8 mouse cellular contexts compared by ENCODE assay signal in the genomic region with DNA sequence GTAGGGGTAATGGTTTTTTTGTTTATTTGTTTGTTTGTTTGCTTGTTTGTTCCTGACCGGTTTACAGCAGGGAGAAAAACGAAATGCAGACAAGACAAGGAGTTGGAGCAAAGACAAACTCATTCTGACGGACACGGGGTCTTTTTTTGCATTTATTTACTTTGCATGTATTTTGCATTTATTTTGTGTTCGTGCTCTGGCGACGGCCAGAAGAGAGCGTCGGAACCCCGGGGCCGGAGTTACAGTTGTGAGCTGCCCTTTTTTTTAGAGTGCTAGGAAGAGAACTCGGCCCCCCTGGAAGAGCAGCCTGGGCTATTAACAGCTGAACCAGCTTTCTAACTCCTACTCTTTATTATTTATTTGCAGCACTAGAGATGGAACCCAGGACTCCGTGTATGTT. TPM values are rescaled to one million over a fixed set of nuclear protein-coding genes. Genes with fewer than 3 reads are reported as not detected.
DNase-seq lines count a peak whose midpoint lies in the region; ATAC-seq and TF ChIP-seq lines count a peak whose summit lies in the region.

No protein-coding gene starts in this region.

- TF ChIP-seq CTCF in liver, adult 2 months (IDR thresholded peaks at IDR 0.05; ENCODE audit: low read depth, low read length) = no peak
- no peak for TF ChIP-seq CTCF in cortical plate, adult 2 months (IDR thresholded peaks at IDR 0.05; ENCODE audit: extremely low read depth, insufficient read depth, low read length)

- peak overlapping the region; percentile 59 for H3ac ChIP-seq in myocyte (ENCODE audit: control insufficient read depth, insufficient read length)

- ATAC-seq in hindbrain, embryonic 16.5 days = no peak

- no peaks in the 10 kb centered on the region for H3K9me3 ChIP-seq in hindbrain, embryonic 16.5 days (ENCODE audit: control insufficient read depth, low read length)

- under 1% methylated on average over 13 of the region's 13 CpGs for WGBS in liver, adult 2 months
- WGBS in hindbrain, embryonic 16.5 days = under 1% methylated on average over 13 of the region's 13 CpGs

- H3K4me3 ChIP-seq in liver, adult 2 months (ENCODE audit: insufficient read depth, low read depth, low read length) = peak overlapping the region; percentile 71
- peak overlapping the region; percentile 24 for H3K4me3 ChIP-seq in cortical plate, adult 2 months (ENCODE audit: insufficient read depth, low read length)
- H3K4me3 ChIP-seq in hindbrain, embryonic 16.5 days (ENCODE audit: low read length) = peak overlapping the region; percentile 92
- H3K4me3 ChIP-seq in myocyte = peak overlapping the region; percentile 78

- H3K4me2 ChIP-seq in hindbrain, embryonic 16.5 days (ENCODE audit: low read length) = peak overlapping the region; percentile 95
- peak overlapping the region; percentile 76 for H3K4me2 ChIP-seq in myocyte (ENCODE audit: low read depth)

- H3K27me3 ChIP-seq in liver, adult 2 months (ENCODE audit: control insufficient read depth, insufficient read depth, low read length) = no peaks in the 10 kb centered on the region
- no peaks in the 10 kb centered on the region for H3K27me3 ChIP-seq in hindbrain, embryonic 16.5 days (replicated peaks; ENCODE audit: control insufficient read depth, insufficient read depth, low read length)
- H3K27me3 ChIP-seq in myocyte (ENCODE audit: control insufficient read depth, insufficient read depth, insufficient read length) = no peaks in the 10 kb centered on the region

- H3K4me1 ChIP-seq in liver, adult 2 months (ENCODE audit: control insufficient read depth, insufficient read depth, low read length) = peaks cover 4% of the 10 kb centered on the region
- no peaks in the 10 kb centered on the region for H3K4me1 ChIP-seq in cortical plate, adult 2 months (ENCODE audit: control insufficient read depth, insufficient read depth, low read length)
- H3K4me1 ChIP-seq in hindbrain, embryonic 16.5 days (ENCODE audit: control insufficient read depth, insufficient read depth, low read depth, low read length) = peaks cover 9% of the 10 kb centered on the region

- no peaks in the 10 kb centered on the region for H3K36me3 ChIP-seq in liver, adult 2 months (ENCODE audit: control insufficient read depth, insufficient read depth, low read length)
- no peaks in the 10 kb centered on the region for H3K36me3 ChIP-seq in hindbrain, embryonic 16.5 days (ENCODE audit: control insufficient read depth, insufficient read depth, low read length)
- H3K36me3 ChIP-seq in myocyte (ENCODE audit: control insufficient read depth, insufficient read depth) = no peaks in the 10 kb centered on the region

- peak overlapping the region; percentile 78 for H3K9ac ChIP-seq in liver, adult 2 months (ENCODE audit: low read depth, low read length)
- H3K9ac ChIP-seq in hindbrain, embryonic 16.5 days (ENCODE audit: low read depth, low read length) = peak overlapping the region; percentile 77

- no peak for DNase-seq in liver, adult 2 months (ENCODE audit: extremely low read depth, low read depth, low spot score)
- no peak for DNase-seq in liver
- DNase-seq in adipocyte (ENCODE audit: low spot score) = no peak
- no peak for DNase-seq in cerebellum, postnatal 10 days
- DNase-seq in left cerebral cortex, postnatal 4 days = no peak

- no peak for TF ChIP-seq POLR2A in liver, adult 2 months (IDR thresholded peaks at IDR 0.05; ENCODE audit: extremely low read depth, insufficient read depth, low read length)
- TF ChIP-seq POLR2A in cortical plate, adult 2 months (IDR thresholded peaks at IDR 0.05; ENCODE audit: extremely low read depth, insufficient read depth, low read length) = no peak
- TF ChIP-seq POLR2A in myocyte (IDR thresholded peaks at IDR 0.05; ENCODE audit: insufficient read length, low read depth) = no peak

- peak overlapping the region; percentile 45 for H3K27ac ChIP-seq in liver, adult 2 months (replicated peaks; ENCODE audit: insufficient read depth, low read depth, low read length)
- no peak overlapping the region for H3K27ac ChIP-seq in cortical plate, adult 2 months (ENCODE audit: insufficient read depth, low read length)
- no peak overlapping the region for H3K27ac ChIP-seq in hindbrain, embryonic 16.5 days (ENCODE audit: low read depth, low read length)

- intact Hi-C loops in left cerebral cortex, postnatal 4 days (cut with DNase I) = no loop called here

- H3K79me2 ChIP-seq in liver, adult 2 months (ENCODE audit: control insufficient read depth, insufficient read depth, low read length) = peaks cover 2% of the 10 kb centered on the region; the same call in 1 of the 2 replicates
- peaks cover 40% of the 10 kb centered on the region for H3K79me2 ChIP-seq in myocyte (ENCODE audit: control insufficient read depth, insufficient read depth)

TF ChIP-seq in myocyte, 11 proteins besides CTCF, POLR2A, EP300 and RAD21:
- TF ChIP-seq REST (IDR thresholded peaks at IDR 0.05; ENCODE audit: insufficient read depth, insufficient read length) = no peak
- no peak for TF ChIP-seq E2F4 (IDR thresholded peaks at IDR 0.05; ENCODE audit: insufficient read depth)
- TF ChIP-seq TCF12 (IDR thresholded peaks at IDR 0.05; ENCODE audit: insufficient read depth, poor library complexity, severe bottlenecking) = no peak
- TF ChIP-seq SRF (IDR thresholded peaks at IDR 0.05; ENCODE audit: control insufficient read depth, insufficient read length, low read depth) = no peak
- TF ChIP-seq POLR2AphosphoS2 (IDR thresholded peaks at IDR 0.05; ENCODE audit: insufficient read length, low read depth) = no peak
- no peak for TF ChIP-seq MAX (IDR thresholded peaks at IDR 0.05; ENCODE audit: low read depth)
- TF ChIP-seq MYOG (IDR thresholded peaks at IDR 0.05; ENCODE audit: control insufficient read depth in 1 of 3, insufficient read depth in 1 of 3, insufficient read length in 2 of 3, low read depth in 2 of 3) = no peak
- TF ChIP-seq USF1 (IDR thresholded peaks at IDR 0.05; ENCODE audit: low read depth) = no peak
- TF ChIP-seq TCF3 (IDR thresholded peaks at IDR 0.05; ENCODE audit: insufficient read length, low read depth) = no peak
- no peak for TF ChIP-seq CEBPB (IDR thresholded peaks at IDR 0.05; ENCODE audit: insufficient read depth, poor library complexity, severe bottlenecking)
- no peak for TF ChIP-seq MYOD1 (IDR thresholded peaks at IDR 0.05; ENCODE audit: control insufficient read depth in 1 of 3, insufficient read length in 2 of 3, low read depth in 2 of 3)

RNA-seq across cellular contexts. Expression of gene Cenpa, which starts 0.6 kb away (rescaled TPM):
- total RNA-seq in liver, adult 2 months (2014; rRNA removed) = 5.3 and 6.8 TPM in 2 replicates
- polyA plus RNA-seq in liver, adult 2 months (2012; rRNA removed) = 5.7 and 8.0 TPM in 2 replicates
- polyA plus RNA-seq in cortical plate, adult 2 months (2012; rRNA removed) = 7.1 and 7.6 TPM in 2 replicates
- polyA plus RNA-seq in hindbrain, embryonic 16.5 days (2015; fragmentation: Nextera tagmentation; extraction: Ambion mirVana) = 42.7 and 54.7 TPM in 2 replicates
- polyA plus RNA-seq in myocyte (2012; fragmentation: generic; extraction: Trizol) = 65.3 TPM
- 10 to 100 TPM; 13.8 to 14.0 TPM for total RNA-seq in left cerebral cortex, postnatal 4 days (2021)

RNA-seq across cellular contexts. Expression of gene Slc35f6, which starts 19.5 kb away (rescaled TPM):
- 16.2 and 19.0 TPM in 2 replicates for total RNA-seq in liver, adult 2 months (2014; rRNA removed)
- polyA plus RNA-seq in liver, adult 2 months (2012; rRNA removed) = 44.3 and 55.4 TPM in 2 replicates
- 57.8 and 60.0 TPM in 2 replicates for polyA plus RNA-seq in cortical plate, adult 2 months (2012; rRNA removed)
- 33.6 and 35.4 TPM in 2 replicates for polyA plus RNA-seq in hindbrain, embryonic 16.5 days (2015; fragmentation: Nextera tagmentation; extraction: Ambion mirVana)
- polyA plus RNA-seq in myocyte (2012; fragmentation: generic; extraction: Trizol) = 33.1 TPM
- total RNA-seq in left cerebral cortex, postnatal 4 days (2021) = 10 to 100 TPM; 23.3 to 27.9 TPM

RNA-seq across cellular contexts. Expression of gene Dpysl5, which starts 44.1 kb away (rescaled TPM):
- total RNA-seq in liver, adult 2 months (2014; rRNA removed) = not detected in 2 replicates
- polyA plus RNA-seq in liver, adult 2 months (2012; rRNA removed) = 0.06 TPM in 2 replicates
- 16.9 and 18.9 TPM in 2 replicates for polyA plus RNA-seq in cortical plate, adult 2 months (2012; rRNA removed)
- polyA plus RNA-seq in hindbrain, embryonic 16.5 days (2015; fragmentation: Nextera tagmentation; extraction: Ambion mirVana) = 200 and 274 TPM in 2 replicates
- polyA plus RNA-seq in myocyte (2012; fragmentation: generic; extraction: Trizol) = 0.01 TPM
- total RNA-seq in left cerebral cortex, postnatal 4 days (2021) = 100 to 1,000 TPM; 797 to 798 TPM

Comparison
In these comparisons a context has a peak if more than half of its experiments do, and no peak if none do; other contexts are left out.
1. H3K4me3 ChIP-seq: peak in every context shown above with its lines; median percentile 92 in hindbrain, embryonic 16.5 days; 78 in myocyte; 71 in liver, adult 2 months; 24 in cortical plate, adult 2 months.
2. RNA of gene Dpysl5, which starts 44.1 kb away (polyA plus RNA-seq): 200 to 274 TPM in hindbrain, embryonic 16.5 days and 16.9 to 18.9 TPM in cortical plate, adult 2 months; 0.06 TPM in liver, adult 2 months and 0.01 TPM in myocyte (single experiment); every median in the first group is over 10 times any median in the second.